Mouse (Mus musculus) neural tube, embryonic 15.5 days (tissue): Measurements from ENCODE around the gene Syt7. TPM values are rescaled to one million over a fixed set of nuclear protein-coding genes. Genes with fewer than 3 reads are reported as not detected.

Source experiments
- ATAC-seq: fragments of 200-750 bp; cut with Nextera tagmentation; 2 replicates; pipeline ENCODE4 v1.8.0; 2017; ENCODE audit warnings: mild to moderate bottlenecking, moderate TSS enrichment, moderate library complexity; ENCODE audit not compliant: low FRiP score
- H3K27ac ChIP-seq: fragments of 300-500 bp; sonication (generic); replicated peaks from 2 replicates; pipeline ENCODE4 v1.5.1; 2015; ENCODE audit warnings: mild to moderate bottlenecking, inconsistent platforms
- H3K27me3 ChIP-seq: fragments of 300-500 bp; sonication (generic); replicated peaks from 2 replicates; pipeline ENCODE4 v1.6.1; 2015; ENCODE audit warnings: inconsistent platforms
- H3K36me3 ChIP-seq: fragments of 300-500 bp; sonication (generic); 2 replicates; pipeline ENCODE4 v1.6.1; 2015; ENCODE audit warnings: inconsistent platforms
- H3K4me1 ChIP-seq: fragments of 300-500 bp; sonication (generic); 2 replicates; pipeline ENCODE4 v1.6.1; 2015; ENCODE audit warnings: inconsistent platforms
- H3K4me2 ChIP-seq: fragments of 300-500 bp; sonication (generic); 2 replicates; pipeline ENCODE4 v1.6.1; 2015; ENCODE audit warnings: inconsistent platforms, mild to moderate bottlenecking, moderate library complexity
- H3K4me3 ChIP-seq: fragments of 300-500 bp; sonication (generic); replicated peaks from 2 replicates; pipeline ENCODE4 v1.5.1; 2015; ENCODE audit warnings: mild to moderate bottlenecking, inconsistent platforms
- H3K9ac ChIP-seq: fragments of 300-500 bp; sonication (generic); replicated peaks from 2 replicates; pipeline ENCODE4 v1.6.1; 2015; ENCODE audit warnings: mild to moderate bottlenecking, inconsistent platforms
- H3K9me3 ChIP-seq: fragments of 300-500 bp; sonication (generic); replicated peaks from 2 replicates; pipeline ENCODE4 v1.6.1; 2016; ENCODE audit warnings: inconsistent platforms
- WGBS: fragments of 180-500 bp; shearing (Covaris S2); methylation state at CpG from one replicate; pipeline ENCODE4 v1.1.7; 2015; ENCODE audit warnings: mixed read lengths; 5-methylcytosine and 5-hydroxymethylcytosine counted together
- polyA plus RNA-seq: library from polyadenylated mRNA; unstranded; fragments of >200 nt; fragmentation: Nextera tagmentation; extraction: Ambion mirVana; gene quantifications from 2 replicates; pipeline ENCODE4 v1.2.1, GENCODE M21; 2015

Syt7 gene
- polyA plus RNA-seq, 1 experiment from 2014 or later: 17.3 TPM

- no peaks in the 10 kb centered on the region for H3K27me3 ChIP-seq
- WGBS: 92% methylated on average over 8 of the region's 8 CpGs
- no peaks in the 10 kb centered on the region for H3K9me3 ChIP-seq
- no peaks in the 10 kb centered on the region for H3K36me3 ChIP-seq
- no peak for ATAC-seq
- H3K4me2 ChIP-seq: no peak overlapping the region
- H3K9ac ChIP-seq: no peak overlapping the region
- no peak overlapping the region for H3K27ac ChIP-seq
- peaks cover 13% of the 10 kb centered on the region for H3K4me1 ChIP-seq
- H3K4me3 ChIP-seq: no peak overlapping the region
Observed at GRCm38 (mm10) chr19:10359105-10359946, 29.6 kb upstream of the Syt7 start.

GRCm38 (mm10) chr19:10362473-10363129, 26.3 kb upstream of the Syt7 start:
- Histone ChIP-seq H3K36me3 (no peaks in the 10 kb centered on the region), H3K27ac (no peak overlapping the region), H3K4me3 (no peak overlapping the region), H3K9ac (no peak overlapping the region), H3K27me3 (no peaks in the 10 kb centered on the region), H3K4me1 (peaks cover 6% of the 10 kb centered on the region; the same call in 1 of the 2 replicates), H3K4me2 (no peak overlapping the region), H3K9me3 (no peaks in the 10 kb centered on the region)
- ATAC-seq: no peak
- 66% methylated on average over 6 of the region's 6 CpGs for WGBS

GRCm38 (mm10) chr19:10363869-10364268, 25.0 kb upstream of the Syt7 start:
- no peak overlapping the region for H3K9ac ChIP-seq
- no peak overlapping the region for H3K4me3 ChIP-seq
- 8% methylated on average over 7 of the region's 7 CpGs for WGBS
- ATAC-seq: no peak
- H3K4me2 ChIP-seq: no peak overlapping the region
- peaks cover 6% of the 10 kb centered on the region; the same call in 1 of the 2 replicates for H3K4me1 ChIP-seq
- no peaks in the 10 kb centered on the region for H3K36me3 ChIP-seq
- no peak overlapping the region for H3K27ac ChIP-seq
- no peaks in the 10 kb centered on the region for H3K9me3 ChIP-seq
- H3K27me3 ChIP-seq: no peaks in the 10 kb centered on the region

GRCm38 (mm10) chr19:10366116-10366845, 22.6 kb upstream of the Syt7 start:
- WGBS: 79% methylated on average over 3 of the region's 3 CpGs
- H3K27me3 ChIP-seq: no peaks in the 10 kb centered on the region
- no peak overlapping the region for H3K9ac ChIP-seq
- no peak for ATAC-seq
- H3K4me2 ChIP-seq: no peak overlapping the region
- H3K27ac ChIP-seq: no peak overlapping the region
- H3K36me3 ChIP-seq: no peaks in the 10 kb centered on the region
- H3K9me3 ChIP-seq: no peaks in the 10 kb centered on the region
- H3K4me3 ChIP-seq: no peak overlapping the region
- no peaks in the 10 kb centered on the region for H3K4me1 ChIP-seq

- WGBS: 83% methylated on average over 7 of the region's 7 CpGs
- H3K9me3 ChIP-seq: no peaks in the 10 kb centered on the region
Observed at GRCm38 (mm10) chr19:10367802-10368201, 21.1 kb upstream of the Syt7 start.

GRCm38 (mm10) chr19:10369936-10370335, 19.0 kb upstream of the Syt7 start:
- H3K27ac ChIP-seq: no peak overlapping the region
- no peak overlapping the region for H3K4me2 ChIP-seq
- H3K36me3 ChIP-seq: no peaks in the 10 kb centered on the region
- H3K4me1 ChIP-seq: no peaks in the 10 kb centered on the region
- WGBS: 87% methylated on average over 4 of the region's 4 CpGs
- no peaks in the 10 kb centered on the region for H3K9me3 ChIP-seq
- no peak for ATAC-seq
- H3K9ac ChIP-seq: no peak overlapping the region
- no peaks in the 10 kb centered on the region for H3K27me3 ChIP-seq
- H3K4me3 ChIP-seq: no peak overlapping the region

More at GRCm38 (mm10) chr19:10367802-10368201, 21.1 kb upstream of the Syt7 start:
- Histone ChIP-seq H3K27me3 (no peaks in the 10 kb centered on the region), H3K27ac (no peak overlapping the region), H3K36me3 (no peaks in the 10 kb centered on the region), H3K4me3 (no peak overlapping the region), H3K4me1 (no peaks in the 10 kb centered on the region), H3K4me2 (no peak overlapping the region), H3K9ac (no peak overlapping the region)
- no peak for ATAC-seq

GRCm38 (mm10) chr19:10373191-10373590, 15.7 kb upstream of the Syt7 start:
- no peaks in the 10 kb centered on the region for H3K27me3 ChIP-seq
- no peaks in the 10 kb centered on the region for H3K9me3 ChIP-seq
- 68% methylated on average over 1 of the region's 1 CpGs for WGBS
- H3K27ac ChIP-seq: no peak overlapping the region
- no peak for ATAC-seq
- H3K36me3 ChIP-seq: no peaks in the 10 kb centered on the region
- H3K4me1 ChIP-seq: no peaks in the 10 kb centered on the region
- no peak overlapping the region for H3K9ac ChIP-seq
- H3K4me3 ChIP-seq: no peak overlapping the region
- no peak overlapping the region for H3K4me2 ChIP-seq

GRCm38 (mm10) chr19:10375260-10375659, 13.6 kb upstream of the Syt7 start:
- H3K9me3 ChIP-seq: no peaks in the 10 kb centered on the region
- H3K36me3 ChIP-seq: no peaks in the 10 kb centered on the region
- 72% methylated on average over 5 of the region's 5 CpGs for WGBS
- no peaks in the 10 kb centered on the region for H3K4me1 ChIP-seq
- H3K9ac ChIP-seq: no peak overlapping the region
- no peaks in the 10 kb centered on the region for H3K27me3 ChIP-seq
- H3K27ac ChIP-seq: no peak overlapping the region
- no peak for ATAC-seq
- no peak overlapping the region for H3K4me3 ChIP-seq
- H3K4me2 ChIP-seq: no peak overlapping the region

GRCm38 (mm10) chr19:10379978-10380377, 8.9 kb upstream of the Syt7 start:
- Histone ChIP-seq H3K4me3 (no peak overlapping the region), H3K4me1 (peaks cover 10% of the 10 kb centered on the region), H3K27ac (no peak overlapping the region), H3K9me3 (no peaks in the 10 kb centered on the region), H3K4me2 (no peak overlapping the region), H3K27me3 (0 out of 2 replicates have a peak, but pooled peaks cover 2% of the 10 kb centered on the region), H3K36me3 (no peaks in the 10 kb centered on the region), H3K9ac (no peak overlapping the region)
- 80% methylated on average over 5 of the region's 5 CpGs for WGBS
- no peak for ATAC-seq

GRCm38 (mm10) chr19:10387660-10388059, 1.2 kb upstream of the Syt7 start:
- Histone ChIP-seq H3K9ac (no peak overlapping the region), H3K27ac (no peak overlapping the region), H3K27me3 (no peaks in the 10 kb centered on the region; the same call in 1 of the 2 replicates), H3K4me3 (no peak overlapping the region), H3K36me3 (no peaks in the 10 kb centered on the region), H3K9me3 (no peaks in the 10 kb centered on the region), H3K4me2 (no peak overlapping the region), H3K4me1 (peaks cover 43% of the 10 kb centered on the region)
- WGBS: 80% methylated on average over 5 of the region's 5 CpGs
- ATAC-seq: no peak

GRCm38 (mm10) chr19:10389391-10390098, 655 bp downstream of the Syt7 start:
- Histone ChIP-seq H3K27me3 (no peaks in the 10 kb centered on the region; the same call in 1 of the 2 replicates), H3K4me3 (peak overlapping the region; percentile 77), H3K9ac (peak overlapping the region; percentile 75), H3K4me1 (peaks cover 59% of the 10 kb centered on the region), H3K27ac (peak overlapping the region; percentile 80), H3K9me3 (no peaks in the 10 kb centered on the region), H3K36me3 (no peaks in the 10 kb centered on the region), H3K4me2 (peak overlapping the region; percentile 76)
- WGBS: under 1% methylated on average over 54 of the region's 54 CpGs
- peak; percentile 62 for ATAC-seq
